Mouse (Mus musculus) hindbrain, embryonic 12.5 days (tissue): ENCODE measurements around the gene Pde4d. TPM values are rescaled to one million over a fixed set of nuclear protein-coding genes. Genes with fewer than 3 reads are reported as not detected.

Source experiments
- ATAC-seq: fragments of 200-750 bp; cut with Nextera tagmentation; 2 replicates; pipeline ENCODE4 v1.8.0; 2017; ENCODE audit warnings: moderate TSS enrichment; ENCODE audit not compliant: low FRiP score
- H3K27ac ChIP-seq: fragments of 300-500 bp; sonication (generic); 2 replicates; pipeline ENCODE4 v1.5.1; 2016; ENCODE audit warnings: mild to moderate bottlenecking
- H3K27me3 ChIP-seq: fragments of 300-500 bp; sonication (generic); 2 replicates; pipeline ENCODE4 v1.6.1; 2016; ENCODE audit warnings: mild to moderate bottlenecking
- H3K36me3 ChIP-seq: fragments of 300-500 bp; sonication (generic); 2 replicates; pipeline ENCODE4 v1.6.1; 2016; ENCODE audit warnings: mild to moderate bottlenecking
- H3K4me1 ChIP-seq: fragments of 300-500 bp; sonication (generic); 2 replicates; pipeline ENCODE4 v1.6.1; 2016
- H3K4me2 ChIP-seq: fragments of 300-500 bp; sonication (generic); replicated peaks from 2 replicates; pipeline ENCODE4 v1.6.1; 2016; ENCODE audit warnings: mild to moderate bottlenecking
- H3K4me3 ChIP-seq: fragments of 300-500 bp; sonication (generic); 2 replicates; pipeline ENCODE4 v1.5.1; 2016; ENCODE audit warnings: mild to moderate bottlenecking
- H3K9ac ChIP-seq: fragments of 300-500 bp; sonication (generic); 2 replicates; pipeline ENCODE4 v1.6.1; 2016; ENCODE audit warnings: mild to moderate bottlenecking, moderate library complexity
- H3K9me3 ChIP-seq: fragments of 300-500 bp; sonication (generic); replicated peaks from 2 replicates; pipeline ENCODE4 v1.6.1; 2016; ENCODE audit warnings: mild to moderate bottlenecking
- WGBS: fragments of 180-500 bp; shearing (Covaris S2); methylation state at CpG from one replicate; pipeline ENCODE4 v1.1.7; 2016; 5-methylcytosine and 5-hydroxymethylcytosine counted together
- polyA plus RNA-seq: library from polyadenylated mRNA; unstranded; fragments of >200 nt; fragmentation: Nextera tagmentation; extraction: Ambion mirVana; gene quantifications from 2 replicates; pipeline ENCODE4 v1.2.1, GENCODE M21; 2016

The Pde4d gene
- polyA plus RNA-seq, 1 experiment from 2014 or later, result 20.6 TPM

DNA sequence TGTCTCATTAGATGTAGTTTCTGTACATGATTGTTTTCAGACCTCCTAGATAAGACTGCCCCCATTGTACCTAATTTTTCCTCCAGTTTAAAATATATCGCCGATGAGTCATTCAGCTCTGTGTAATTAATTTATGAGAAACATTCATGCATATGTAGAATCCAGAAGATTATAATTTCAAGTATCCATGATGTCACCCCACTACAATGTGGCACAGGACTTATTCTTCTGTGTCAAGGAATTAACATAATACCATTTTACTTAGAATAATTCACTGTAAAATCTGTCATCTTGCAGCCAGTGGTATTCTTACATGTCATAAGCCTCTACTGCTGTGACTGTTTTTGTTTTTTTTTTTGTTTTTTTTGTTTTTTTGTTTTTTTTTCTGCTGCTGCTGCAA is 1244.5 kb downstream of the Pde4d start:
- H3K4me2 ChIP-seq, result no peak overlapping the region
- WGBS, result 93% methylated on average over 2 of the region's 2 CpGs
- no peak overlapping the region for H3K9ac ChIP-seq
- H3K4me3 ChIP-seq, result no peak overlapping the region
- ATAC-seq, result no peak
- no peaks in the 10 kb centered on the region for H3K27me3 ChIP-seq
- no peaks in the 10 kb centered on the region for H3K4me1 ChIP-seq
- H3K9me3 ChIP-seq, result no peaks in the 10 kb centered on the region
- no peaks in the 10 kb centered on the region for H3K36me3 ChIP-seq
- no peak overlapping the region for H3K27ac ChIP-seq

DNA sequence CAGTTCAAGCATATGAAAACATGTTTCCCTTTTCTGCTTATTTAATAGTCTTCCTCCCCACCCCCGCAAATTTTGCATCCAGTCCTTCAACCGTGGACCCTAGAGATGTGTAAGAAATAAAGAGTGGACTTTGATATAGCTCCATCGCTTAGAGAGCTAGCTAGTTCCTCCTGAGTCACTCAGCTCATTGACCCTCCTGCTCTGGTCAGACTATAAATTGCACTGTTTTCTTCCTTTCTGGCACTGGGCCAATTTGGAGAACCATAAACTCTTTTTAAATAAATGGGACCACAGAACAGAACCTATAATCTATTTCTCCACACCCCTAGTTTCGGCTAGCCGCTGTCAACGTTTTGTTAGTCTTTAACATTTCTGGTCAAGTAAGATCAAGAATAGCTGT is 1245.3 kb downstream of the Pde4d start:
- ATAC-seq, result no peak
- Histone ChIP-seq H3K9ac (no peak overlapping the region), H3K36me3 (no peaks in the 10 kb centered on the region), H3K4me1 (no peaks in the 10 kb centered on the region), H3K9me3 (no peaks in the 10 kb centered on the region), H3K27ac (no peak overlapping the region), H3K27me3 (no peaks in the 10 kb centered on the region), H3K4me3 (no peak overlapping the region), H3K4me2 (no peak overlapping the region)
- WGBS, result 83% methylated on average over 6 of the region's 6 CpGs

GRCm38 (mm10) chr13:109706141-109706540 is 1256.4 kb downstream of the Pde4d start:
- Histone ChIP-seq H3K27me3 (no peaks in the 10 kb centered on the region), H3K27ac (no peak overlapping the region), H3K4me2 (no peak overlapping the region), H3K4me1 (peaks cover 11% of the 10 kb centered on the region), H3K9me3 (no peaks in the 10 kb centered on the region), H3K4me3 (no peak overlapping the region), H3K36me3 (no peaks in the 10 kb centered on the region), H3K9ac (no peak overlapping the region)
- ATAC-seq, result no peak
- 53% methylated on average over 2 of the region's 2 CpGs for WGBS

GRCm38 (mm10) chr13:109706579-109706978 is 1256.8 kb downstream of the Pde4d start:
- H3K4me2 ChIP-seq, result no peak overlapping the region
- no peak overlapping the region for H3K4me3 ChIP-seq
- H3K4me1 ChIP-seq, result peaks cover 11% of the 10 kb centered on the region
- no peaks in the 10 kb centered on the region for H3K27me3 ChIP-seq
- no peak; the same call in 1 of the 2 replicates for ATAC-seq
- H3K27ac ChIP-seq, result no peak overlapping the region
- H3K9me3 ChIP-seq, result no peaks in the 10 kb centered on the region
- 53% methylated on average over 5 of the region's 5 CpGs for WGBS
- H3K9ac ChIP-seq, result no peak overlapping the region
- H3K36me3 ChIP-seq, result no peaks in the 10 kb centered on the region

DNA sequence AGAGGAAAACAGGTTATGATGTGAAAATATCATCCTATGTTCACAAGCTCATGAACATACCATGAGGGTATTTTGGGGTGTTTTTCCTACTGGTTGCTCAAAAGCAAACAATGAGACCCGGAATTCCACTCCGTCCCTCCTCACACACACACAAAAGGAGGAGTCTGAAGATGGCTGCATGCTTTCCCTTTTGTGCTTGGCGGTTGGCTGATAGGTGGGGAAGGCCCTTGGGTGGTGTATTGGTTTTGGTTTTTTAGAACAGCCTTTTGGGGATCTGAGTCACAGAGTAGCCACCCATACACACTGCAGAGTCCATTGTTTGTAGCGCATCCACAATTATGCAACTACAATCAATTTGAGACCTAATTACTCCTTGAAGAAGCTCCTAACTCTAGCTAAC is 1257.4 kb downstream of the Pde4d start:
- Histone ChIP-seq H3K9ac (no peak overlapping the region), H3K9me3 (no peaks in the 10 kb centered on the region), H3K4me1 (peaks cover 11% of the 10 kb centered on the region), H3K4me3 (no peak overlapping the region), H3K36me3 (no peaks in the 10 kb centered on the region), H3K27ac (no peak overlapping the region; the same call in 1 of the 2 replicates), H3K4me2 (no peak overlapping the region), H3K27me3 (no peaks in the 10 kb centered on the region)
- 74% methylated on average over 4 of the region's 4 CpGs for WGBS
- no peak for ATAC-seq

- H3K4me3 ChIP-seq, result no peak overlapping the region
- no peak for ATAC-seq
- no peak overlapping the region for H3K4me2 ChIP-seq
- H3K4me1 ChIP-seq, result peaks cover 11% of the 10 kb centered on the region
- no peaks in the 10 kb centered on the region for H3K36me3 ChIP-seq
- no peaks in the 10 kb centered on the region for H3K27me3 ChIP-seq
- H3K9me3 ChIP-seq, result no peaks in the 10 kb centered on the region
- WGBS, result 84% methylated on average over 2 of the region's 2 CpGs
- H3K27ac ChIP-seq, result no peak overlapping the region
- H3K9ac ChIP-seq, result no peak overlapping the region
Observed at GRCm38 (mm10) chr13:109708326-109708725, 1258.6 kb downstream of the Pde4d start.

DNA sequence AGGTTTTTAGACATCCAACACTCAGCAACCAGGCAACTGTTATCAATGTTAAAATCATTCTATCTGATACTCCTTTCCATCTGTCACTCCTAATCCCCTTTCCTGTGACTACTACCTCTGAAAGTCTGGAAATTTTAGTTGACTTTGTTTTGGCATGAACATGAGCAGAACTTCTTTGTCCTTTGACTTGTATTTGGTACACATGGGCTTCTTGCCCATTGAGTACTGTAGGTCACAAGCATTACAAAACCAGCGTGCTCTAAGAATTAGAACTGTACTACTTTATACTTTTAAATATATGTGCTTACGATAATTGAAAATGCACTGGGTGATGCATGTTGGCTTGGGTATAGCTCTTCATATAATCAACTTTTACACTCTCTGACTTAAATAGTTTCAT is 1264.8 kb downstream of the Pde4d start:
- Histone ChIP-seq H3K4me2 (no peak overlapping the region), H3K9me3 (no peaks in the 10 kb centered on the region), H3K27ac (no peak overlapping the region), H3K27me3 (no peaks in the 10 kb centered on the region), H3K4me3 (no peak overlapping the region), H3K9ac (no peak overlapping the region), H3K36me3 (no peaks in the 10 kb centered on the region), H3K4me1 (no peaks in the 10 kb centered on the region)
- 95% methylated on average over 2 of the region's 2 CpGs for WGBS
- no peak for ATAC-seq

DNA sequence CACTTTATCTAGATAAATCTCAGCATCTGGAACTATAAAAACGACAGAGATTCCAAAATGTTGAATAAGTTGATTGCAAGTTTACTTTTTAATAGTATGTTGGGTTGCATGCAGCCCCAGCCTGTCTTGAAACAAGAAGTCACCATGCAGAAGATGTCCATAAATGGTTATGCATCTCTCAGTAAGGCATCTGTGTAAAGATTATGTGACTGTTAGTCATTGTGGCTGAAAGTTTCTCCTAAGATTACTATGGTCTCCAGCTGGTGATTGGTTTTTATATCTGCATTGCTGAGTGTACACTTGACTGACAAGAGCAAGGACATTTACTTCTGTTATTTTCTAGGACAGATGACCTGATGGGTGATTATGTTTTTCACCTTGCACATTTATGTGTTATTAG is 1265.6 kb downstream of the Pde4d start:
- whole genome bisulfite sequencing, result 53% methylated on average over 1 of the region's 1 CpGs
- Histone ChIP-seq H3K9me3 (no peaks in the 10 kb centered on the region), H3K36me3 (no peaks in the 10 kb centered on the region), H3K4me2 (no peak overlapping the region), H3K4me3 (no peak overlapping the region), H3K27ac (no peak overlapping the region), H3K4me1 (no peaks in the 10 kb centered on the region), H3K27me3 (no peaks in the 10 kb centered on the region), H3K9ac (no peak overlapping the region)
- ATAC-seq, result no peak

DNA sequence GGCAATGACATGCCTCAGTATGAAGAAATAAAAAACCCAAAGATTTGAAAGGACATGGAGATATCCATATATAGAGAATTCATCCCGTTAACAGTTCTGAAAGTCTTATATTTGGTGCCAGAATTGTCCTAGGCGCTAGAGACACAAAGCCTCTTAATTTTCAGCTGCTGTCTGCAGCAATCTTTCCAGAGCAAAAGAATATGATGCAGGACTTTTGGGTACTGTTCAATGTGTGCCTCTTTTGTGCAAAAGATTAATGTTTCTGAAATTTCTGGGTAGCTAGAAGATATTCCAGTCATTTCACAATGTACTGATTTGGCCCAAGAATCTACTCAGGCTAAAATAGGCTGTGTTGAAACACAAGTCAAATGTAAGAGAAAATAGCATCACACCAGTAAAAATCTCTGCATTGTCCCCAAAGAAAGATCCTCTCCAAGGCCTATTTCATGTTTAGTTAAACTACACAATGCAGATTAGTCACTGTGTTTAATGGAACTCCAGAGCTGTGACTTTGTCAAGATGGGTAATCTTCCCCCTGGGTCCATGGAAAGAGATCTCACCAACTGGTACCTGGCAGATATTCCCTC is 1270.5 kb downstream of the Pde4d start:
- no peaks in the 10 kb centered on the region for H3K36me3 ChIP-seq
- ATAC-seq, result no peak
- no peak overlapping the region for H3K4me3 ChIP-seq
- H3K27ac ChIP-seq, result no peak overlapping the region
- H3K27me3 ChIP-seq, result no peaks in the 10 kb centered on the region
- H3K9me3 ChIP-seq, result no peaks in the 10 kb centered on the region
- H3K4me1 ChIP-seq, result no peaks in the 10 kb centered on the region
- H3K9ac ChIP-seq, result no peak overlapping the region
- no peak overlapping the region for H3K4me2 ChIP-seq
- WGBS, result 94% methylated on average over 2 of the region's 2 CpGs

GRCm38 (mm10) chr13:109722237-109723119 is 1272.7 kb downstream of the Pde4d start:
- Histone ChIP-seq H3K27me3 (no peaks in the 10 kb centered on the region), H3K27ac (no peak overlapping the region), H3K36me3 (no peaks in the 10 kb centered on the region), H3K4me3 (no peak overlapping the region), H3K4me2 (no peak overlapping the region), H3K9ac (no peak overlapping the region), H3K9me3 (no peaks in the 10 kb centered on the region), H3K4me1 (no peaks in the 10 kb centered on the region; the same call in 1 of the 2 replicates)
- no peak for ATAC-seq
- 93% methylated on average over 6 of the region's 6 CpGs for WGBS

DNA sequence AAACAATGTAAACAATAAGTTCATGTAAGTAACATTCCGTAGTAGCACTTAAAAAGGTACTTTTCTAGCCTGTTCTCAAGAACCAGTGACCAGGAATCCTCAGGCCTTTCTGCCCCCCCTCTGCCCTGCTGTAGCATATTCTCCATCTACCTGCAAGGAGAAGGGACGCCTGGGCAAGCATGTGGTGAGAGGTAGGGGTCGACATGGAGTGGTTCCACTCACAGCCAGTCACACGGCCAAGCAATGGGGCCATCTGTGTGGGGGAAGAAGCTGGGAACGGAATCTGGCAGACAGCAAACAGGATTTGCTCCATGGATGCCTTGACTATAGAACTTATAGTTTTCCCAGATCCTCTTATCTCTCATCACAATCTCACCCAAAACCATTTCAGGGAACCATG is 1277.6 kb downstream of the Pde4d start:
- Histone ChIP-seq H3K9ac (no peak overlapping the region), H3K36me3 (no peaks in the 10 kb centered on the region), H3K4me2 (no peak overlapping the region), H3K4me3 (no peak overlapping the region), H3K9me3 (no peaks in the 10 kb centered on the region), H3K4me1 (no peaks in the 10 kb centered on the region; the same call in 1 of the 2 replicates), H3K27ac (no peak overlapping the region), H3K27me3 (no peaks in the 10 kb centered on the region)
- no peak for ATAC-seq
- 79% methylated on average over 5 of the region's 5 CpGs for WGBS

GRCm38 (mm10) chr13:109729612-109730011 is 1279.9 kb downstream of the Pde4d start:
- Histone ChIP-seq H3K4me3 (no peak overlapping the region), H3K4me2 (no peak overlapping the region), H3K36me3 (no peaks in the 10 kb centered on the region), H3K27me3 (no peaks in the 10 kb centered on the region), H3K9me3 (no peaks in the 10 kb centered on the region), H3K9ac (no peak overlapping the region), H3K4me1 (no peaks in the 10 kb centered on the region; the same call in 1 of the 2 replicates), H3K27ac (no peak overlapping the region)
- 91% methylated on average over 4 of the region's 4 CpGs for WGBS
- no peak for ATAC-seq
